Mouse (Mus musculus) v-Abl transformed pro-B cells (cell line): ENCODE data around the gene Klhl41.
"Not testable (repeated sequence)": the region's sequence is repeated elsewhere in the genome, so short reads cannot be mapped to it uniquely, and the experiment has no call there.

Experiments used
- in situ Hi-C, 2 experiments: fragments of 400-800 bp; cut with MboI; formaldehyde crosslinking; loops; one replicate each; pipeline ENCODE4 v1.15.1; 2025; ENCODE audit not compliant: unreplicated experiment in 2 of 2

The Klhl41 gene

GRCm38 (mm10) chr2:69669853-69670252 is at the start of gene Klhl41:
TSS of gene Klhl41 (plus strand) at chr2:69670120.
- in situ Hi-C loops: no loop called here

GRCm38 (mm10) chr2:69629215-69629614 is 40.7 kb upstream of the Klhl41 start:
- in situ Hi-C loops: no loop called here

GRCm38 (mm10) chr2:69629914-69630313 is 40.0 kb upstream of the Klhl41 start:
- in situ Hi-C loops: loop anchor here (10.0 kb wide), 6 partner anchors 145 to 925 kb away; partner anchors contain the start of genes Gad1 (in 1 of the 2) and Mettl5 (in 1 of the 2)

GRCm38 (mm10) chr2:69630792-69631191 is 39.1 kb upstream of the Klhl41 start:
- in situ Hi-C loops: loop anchor here (10.0 kb wide), 6 partner anchors 144 to 924 kb away; partner anchors contain the start of genes Gad1 (in 1 of the 2) and Mettl5 (in 1 of the 2)

GRCm38 (mm10) chr2:69631449-69631848 is 38.5 kb upstream of the Klhl41 start:
- in situ Hi-C loops: loop anchor here (10.0 kb wide), 6 partner anchors 143 to 923 kb away; partner anchors contain the start of genes Gad1 (in 1 of the 2) and Mettl5 (in 1 of the 2)

GRCm38 (mm10) chr2:69635064-69635701 is 34.7 kb upstream of the Klhl41 start:
- in situ Hi-C loops: loop anchor here (5.0 to 10.0 kb wide), 8 partner anchors 140 to 920 kb away; partner anchors contain the start of genes Gad1 (in 1 of the 2) and Mettl5 (in 1 of the 2)

- in situ Hi-C loops: loop anchor here (5.0 to 10.0 kb wide), 8 partner anchors 139 to 919 kb away; partner anchors contain the start of genes Gad1 (in 1 of the 2) and Mettl5 (in 1 of the 2)
These were observed 34.1 kb upstream of the Klhl41 start for GRCm38 (mm10) chr2:69635807-69636206.

GRCm38 (mm10) chr2:69637989-69638388 is 31.9 kb upstream of the Klhl41 start:
- in situ Hi-C loops: loop anchor here (5.0 to 10.0 kb wide), 8 partner anchors 137 to 917 kb away; partner anchors contain the start of genes Gad1 (in 1 of the 2) and Mettl5 (in 1 of the 2)

GRCm38 (mm10) chr2:69640100-69640499 is 29.8 kb upstream of the Klhl41 start:
- in situ Hi-C loops: no loop called here

GRCm38 (mm10) chr2:69644968-69645617 is 24.8 kb upstream of the Klhl41 start:
- in situ Hi-C loops: no loop called here

GRCm38 (mm10) chr2:69646726-69647490 is 23.0 kb upstream of the Klhl41 start, which contains the start of gene Bbs5:
TSS of gene Bbs5 (plus strand) at chr2:69647171.
- in situ Hi-C loops: no loop called here

- in situ Hi-C loops: no loop called here
These were observed 20.2 kb upstream of the Klhl41 start for GRCm38 (mm10) chr2:69649716-69650115.

GRCm38 (mm10) chr2:69659326-69659725 is 10.6 kb upstream of the Klhl41 start:
- in situ Hi-C loops: no loop called here

GRCm38 (mm10) chr2:69663827-69664476 is 6.0 kb upstream of the Klhl41 start:
- in situ Hi-C loops: no loop called here

GRCm38 (mm10) chr2:69667656-69668055 is 2.3 kb upstream of the Klhl41 start:
- in situ Hi-C loops: no loop called here

GRCm38 (mm10) chr2:69668414-69668813 is 1.5 kb upstream of the Klhl41 start:
- in situ Hi-C loops: no loop called here

- in situ Hi-C loops: no loop called here
These were observed 3.8 kb downstream of the Klhl41 start for GRCm38 (mm10) chr2:69673723-69674122.

GRCm38 (mm10) chr2:69675266-69675665 is 5.3 kb downstream of the Klhl41 start:
- in situ Hi-C loops: no loop called here

- in situ Hi-C loops: no loop called here
These were observed 6.8 kb downstream of the Klhl41 start for GRCm38 (mm10) chr2:69676713-69677112.

GRCm38 (mm10) chr2:69677215-69677614 is 7.3 kb downstream of the Klhl41 start:
- in situ Hi-C loops: not testable (repeated sequence)
